Mouse (Mus musculus): Measurements from ENCODE around the gene Olfr688.

The Olfr688 gene

DNA sequence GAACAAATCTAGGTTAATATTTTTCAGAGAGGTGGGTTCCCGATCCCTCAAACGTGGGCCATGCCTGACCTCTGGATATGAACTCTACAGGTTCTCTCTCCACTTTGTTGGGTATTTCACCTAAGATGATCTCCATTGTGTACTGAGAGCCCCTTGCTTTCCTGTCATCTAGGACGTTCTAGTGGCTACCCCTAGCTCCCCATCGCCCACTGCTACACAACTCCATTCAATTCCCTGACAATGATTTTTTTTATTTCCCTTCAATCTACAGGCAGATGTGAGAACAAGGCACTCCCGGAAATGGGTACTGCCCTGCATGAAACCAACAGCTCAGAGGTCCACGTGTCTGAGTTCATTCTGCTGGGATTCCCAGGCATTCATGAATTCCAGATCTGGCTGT, at the start of gene Olfr688:
Gene Olfr688 (plus strand): TSS at position 301 of the 400 bp plus-strand sequence.
- DNase-seq (ENCODE audit: low spot score in 2 of 2): no peak

DNA sequence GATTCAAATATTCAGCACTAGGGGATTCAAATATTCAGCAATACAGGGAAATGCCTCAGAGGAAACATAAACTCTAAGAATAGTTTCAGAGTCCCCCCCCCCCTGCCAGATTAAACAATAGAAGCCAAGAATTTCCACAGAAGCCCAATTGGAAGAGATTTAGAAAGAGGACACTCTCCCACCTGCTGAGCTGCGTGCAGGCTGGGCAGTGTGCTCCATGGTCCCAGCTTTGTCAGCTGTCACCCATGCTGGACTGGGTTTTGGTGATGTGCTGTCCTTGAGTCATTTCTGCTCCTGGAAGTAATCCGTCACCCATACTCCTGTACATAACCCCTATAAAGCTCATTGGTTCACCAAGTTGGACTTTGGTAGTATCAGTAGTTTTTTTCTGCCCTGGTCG, 40.2 kb upstream of the Olfr688 start:
- no peak for DNase-seq (ENCODE audit: low spot score in 2 of 2)

DNA sequence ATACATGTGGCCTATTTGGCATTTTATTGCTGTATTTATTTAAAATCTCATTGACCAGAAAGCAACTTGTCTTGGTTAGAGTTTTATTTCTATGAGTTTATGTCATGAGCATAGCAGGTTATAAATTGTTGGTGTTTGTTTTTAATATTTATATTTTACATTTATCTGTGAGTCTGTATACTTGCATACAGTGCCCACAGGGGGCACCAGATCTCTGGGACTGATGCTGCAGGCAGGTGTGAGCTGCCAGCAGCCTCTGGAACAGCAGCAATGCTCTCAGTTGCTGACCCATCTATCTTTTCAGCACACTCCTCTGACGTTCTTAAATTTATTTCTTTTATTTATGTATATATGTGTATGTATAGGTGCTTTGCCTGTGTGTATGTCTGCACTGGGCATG, 39.7 kb upstream of the Olfr688 start:
- DNase-seq (ENCODE audit: low spot score in 2 of 2): no peak

DNA sequence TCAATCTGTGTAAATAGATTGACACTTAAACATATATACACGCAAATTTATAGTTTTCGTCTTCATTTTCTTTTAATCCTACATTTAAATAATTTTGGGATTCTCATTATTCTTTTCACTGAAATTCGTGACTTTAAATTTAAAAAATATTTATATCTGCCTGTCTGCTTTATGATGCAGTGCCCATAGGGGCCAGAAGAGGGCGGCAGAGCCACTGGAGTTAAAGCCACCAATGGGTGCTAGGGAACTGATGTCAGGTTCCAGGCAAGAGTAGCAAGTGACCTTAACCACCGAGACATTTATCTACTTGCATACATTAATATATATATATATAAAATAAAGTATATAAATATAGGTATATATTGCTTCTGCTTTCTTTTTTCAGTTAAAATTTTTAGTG, 31.2 kb upstream of the Olfr688 start:
- no peak for DNase-seq (ENCODE audit: low spot score in 2 of 2)

DNA sequence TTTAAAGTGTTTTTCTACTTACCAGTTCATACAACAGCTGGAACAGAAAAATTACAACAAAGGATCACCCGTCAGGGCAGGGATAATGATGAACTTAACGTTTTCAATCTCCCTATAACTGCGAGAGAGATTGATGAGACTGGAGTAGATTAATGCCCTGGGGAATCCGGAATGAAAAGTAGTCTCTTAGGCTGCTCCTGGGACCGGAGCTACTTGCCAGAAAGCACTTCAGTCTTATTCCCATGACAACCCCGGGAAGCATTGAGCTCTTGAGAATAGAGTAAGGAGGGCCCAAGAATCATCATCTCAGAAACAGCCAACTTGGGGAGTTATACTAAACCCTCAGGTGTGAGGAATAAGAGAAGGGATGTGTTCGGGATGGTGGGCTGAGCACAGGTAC, 15.5 kb upstream of the Olfr688 start:
- DNase-seq (ENCODE audit: low spot score in 2 of 2): no peak

DNA sequence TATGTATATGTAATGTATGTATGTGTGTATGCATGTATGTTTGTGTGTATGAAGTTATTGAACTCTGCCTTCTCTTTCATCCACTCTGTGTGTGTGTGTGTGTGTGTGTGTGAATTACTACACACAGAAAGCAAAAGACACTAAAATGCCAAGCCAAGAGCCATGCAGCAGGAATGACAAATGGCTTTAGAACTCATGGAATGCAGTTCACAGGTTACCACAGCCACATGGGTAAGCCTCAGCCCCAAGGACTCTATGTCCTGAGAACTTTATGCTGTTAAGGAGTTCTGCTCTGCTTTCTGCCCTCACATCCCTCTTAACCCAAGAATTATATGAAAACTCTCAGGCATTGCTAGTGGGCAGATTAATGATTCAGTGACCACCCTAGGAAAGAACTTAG, 2.2 kb downstream of the Olfr688 start:
- no peak for DNase-seq (ENCODE audit: low spot score in 2 of 2)

DNA sequence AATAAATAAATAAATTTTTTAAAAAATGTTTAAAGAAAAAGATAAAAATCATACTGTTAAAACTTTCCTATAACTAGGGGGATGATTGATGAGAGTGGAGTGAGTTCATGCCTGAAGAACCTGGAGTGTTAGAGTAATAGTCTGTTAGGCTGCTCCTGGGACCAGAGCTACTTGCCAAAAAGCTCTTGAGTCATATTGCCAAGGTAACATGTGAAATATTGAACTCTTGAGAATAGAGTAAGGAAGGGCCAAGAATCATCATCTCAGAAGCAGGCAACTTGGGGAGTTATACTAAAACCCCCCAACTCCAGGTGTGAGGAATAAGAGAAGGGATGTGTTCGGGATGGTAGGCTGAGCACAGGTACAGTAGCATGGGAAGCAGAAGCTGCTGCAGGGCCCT, 23.0 kb downstream of the Olfr688 start, which contains the start of gene Olfr689:
Gene Olfr689 (plus strand): TSS at position 301 of the 400 bp plus-strand sequence.
- no peak for DNase-seq (ENCODE audit: low spot score in 2 of 2)

DNA sequence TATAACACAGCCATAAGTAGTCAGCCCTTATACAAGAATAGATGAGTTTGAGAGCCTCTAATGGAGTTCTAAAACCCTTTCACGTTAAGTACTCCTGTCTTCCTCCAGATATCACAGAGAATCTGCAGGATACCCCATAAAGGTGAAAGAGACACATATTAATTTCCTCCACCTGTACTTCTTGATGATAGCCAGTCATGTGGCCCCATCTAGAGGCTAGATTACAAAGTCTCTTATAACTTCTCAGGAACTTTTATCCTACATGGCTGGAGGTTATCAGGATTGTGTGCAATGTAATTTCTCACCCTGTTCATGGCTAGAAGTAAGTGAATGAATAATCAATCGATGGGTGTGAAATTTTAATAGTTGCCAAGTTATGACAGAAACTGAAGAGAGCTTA, 37.4 kb downstream of the Olfr688 start:
- no peak for DNase-seq (ENCODE audit: low spot score in 2 of 2)

DNA sequence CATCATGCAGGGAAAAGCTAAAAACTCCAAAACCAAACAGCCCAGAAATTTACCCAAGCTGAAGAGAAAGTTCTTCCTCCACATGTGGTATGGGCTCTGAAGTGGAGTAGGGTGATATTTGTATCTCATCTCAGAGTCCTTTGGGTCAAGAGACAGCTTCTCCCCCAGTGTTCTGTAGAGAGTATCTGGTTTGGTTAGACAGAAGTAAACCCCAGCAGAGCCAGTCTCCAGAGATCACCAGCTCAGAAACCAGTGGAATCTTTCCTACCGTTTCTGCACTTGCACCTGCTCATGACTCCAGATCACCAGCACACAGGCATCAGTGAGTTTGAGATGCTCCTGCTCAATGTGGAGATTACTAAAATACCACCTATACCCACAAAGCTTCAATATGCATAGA, 46.1 kb downstream of the Olfr688 start, which contains the start of gene Olfr690:
Gene Olfr690 (minus strand): TSS at position 101 of the 400 bp plus-strand sequence.
- no peak for DNase-seq (ENCODE audit: low spot score in 2 of 2)

Data from cerebellum, postnatal 4 days (tissue).